Mouse (Mus musculus) hindbrain, embryonic 10.5 days (tissue): ENCODE measurements around the gene Gm49396. TPM values are rescaled to one million over a fixed set of nuclear protein-coding genes. Genes with fewer than 3 reads are reported as not detected.

Source experiments
- DNase-seq: peaks from one replicate; pipeline ENCODE4 v3.0.0-alpha.2; 2017; ENCODE audit warnings: low spot score
- H3K27ac ChIP-seq: fragments of 300-500 bp; sonication (generic); 2 replicates; pipeline ENCODE4 v1.5.1; 2016; ENCODE audit warnings: mild to moderate bottlenecking, moderate library complexity
- H3K27me3 ChIP-seq: fragments of 300-500 bp; sonication (generic); 2 replicates; pipeline ENCODE4 v1.6.1; 2016; ENCODE audit warnings: mild to moderate bottlenecking; ENCODE audit not compliant: poor library complexity, insufficient read depth, severe bottlenecking
- H3K36me3 ChIP-seq: fragments of 300-500 bp; sonication (generic); 2 replicates; pipeline ENCODE4 v1.6.1; 2016; ENCODE audit warnings: mild to moderate bottlenecking, moderate library complexity
- H3K4me1 ChIP-seq: fragments of 300-500 bp; sonication (generic); replicated peaks from 2 replicates; pipeline ENCODE4 v1.6.1; 2016; ENCODE audit warnings: mild to moderate bottlenecking
- H3K4me3 ChIP-seq: fragments of 300-500 bp; sonication (generic); 2 replicates; pipeline ENCODE4 v1.5.1; 2016; ENCODE audit warnings: mild to moderate bottlenecking, moderate library complexity
- H3K9me3 ChIP-seq: fragments of 300-500 bp; sonication (generic); 2 replicates; pipeline ENCODE4 v1.6.1; 2016; ENCODE audit warnings: mild to moderate bottlenecking, moderate library complexity
- WGBS: fragments of 180-500 bp; shearing (Covaris S2); methylation state at CpG from one replicate; pipeline ENCODE4 v1.1.7; 2016; 5-methylcytosine and 5-hydroxymethylcytosine counted together
- polyA plus RNA-seq: library from polyadenylated mRNA; unstranded; fragments of >200 nt; fragmentation: Nextera tagmentation; extraction: Ambion mirVana; gene quantifications from 2 replicates; pipeline ENCODE4 v1.2.1, GENCODE M21; 2016

Gm49396 gene
- polyA plus RNA-seq: 16.4 and 16.9 TPM in 2 replicates

- Histone ChIP-seq H3K4me3 (peak within 1 kb of the TSS; percentile 80), H3K4me1 (peaks cover 30% of the 10 kb centered on the region), H3K9me3 (no peaks in the 10 kb centered on the region), H3K27ac (peak within 1 kb of the TSS; percentile 92), H3K27me3 (no peaks in the 10 kb centered on the region), H3K36me3 (peaks cover 41% of the 10 kb centered on the region)
- WGBS: under 1% methylated on average over 45 of the region's 45 CpGs
- peak; percentile 95 for DNase-seq
Measured at GRCm38 (mm10) chr7:30563117-30563905, at the start of gene Gm49396, which contains the start of the genes U2af1l4 and Psenen. Gene Gm49396, plus strand, starts transcription at chr7:30563344. Gene U2af1l4, plus strand, starts transcription at chr7:30563301. Gene Psenen, minus strand, starts transcription at chr7:30563627.

GRCm38 (mm10) chr7:30515003-30515760, 48.0 kb upstream of the Gm49396 start:
- WGBS: 60% methylated on average over 24 of the region's 24 CpGs
- no peak overlapping the region for H3K4me3 ChIP-seq
- H3K27ac ChIP-seq: no peak overlapping the region
- H3K27me3 ChIP-seq: peaks cover 4% of the 10 kb centered on the region; the same call in 1 of the 2 replicates
- peaks cover 9% of the 10 kb centered on the region for H3K4me1 ChIP-seq
- no peaks in the 10 kb centered on the region for H3K9me3 ChIP-seq
- no peak for DNase-seq
- no peaks in the 10 kb centered on the region for H3K36me3 ChIP-seq

- no peak for DNase-seq
- H3K4me1 ChIP-seq: peaks cover 27% of the 10 kb centered on the region
- 42% methylated on average over 8 of the region's 8 CpGs for WGBS
- H3K4me3 ChIP-seq: peak overlapping the region; percentile 23
- H3K27ac ChIP-seq: no peak overlapping the region
- peaks cover 9% of the 10 kb centered on the region for H3K27me3 ChIP-seq
- H3K36me3 ChIP-seq: peaks cover 10% of the 10 kb centered on the region
- no peaks in the 10 kb centered on the region for H3K9me3 ChIP-seq
Measured at GRCm38 (mm10) chr7:30518325-30518724, 44.8 kb upstream of the Gm49396 start.

GRCm38 (mm10) chr7:30520396-30520795, 42.7 kb upstream of the Gm49396 start:
- peaks cover 15% of the 10 kb centered on the region for H3K27me3 ChIP-seq
- no peak for DNase-seq
- H3K27ac ChIP-seq: peak overlapping the region; percentile 17; the same call in 1 of the 2 replicates
- peaks cover 27% of the 10 kb centered on the region for H3K4me1 ChIP-seq
- 64% methylated on average over 4 of the region's 4 CpGs for WGBS
- no peak overlapping the region for H3K4me3 ChIP-seq
- peaks cover 30% of the 10 kb centered on the region for H3K36me3 ChIP-seq
- no peaks in the 10 kb centered on the region for H3K9me3 ChIP-seq

GRCm38 (mm10) chr7:30520856-30521255, 42.3 kb upstream of the Gm49396 start:
- Histone ChIP-seq H3K4me1 (peaks cover 29% of the 10 kb centered on the region), H3K9me3 (no peaks in the 10 kb centered on the region), H3K36me3 (peaks cover 35% of the 10 kb centered on the region), H3K4me3 (no peak overlapping the region), H3K27ac (peak overlapping the region; percentile 17; the same call in 1 of the 2 replicates), H3K27me3 (peaks cover 11% of the 10 kb centered on the region)
- no peak for DNase-seq
- 76% methylated on average over 5 of the region's 5 CpGs for WGBS

GRCm38 (mm10) chr7:30522871-30523270, 40.3 kb upstream of the Gm49396 start:
- no peak for DNase-seq
- peaks cover 42% of the 10 kb centered on the region for H3K4me1 ChIP-seq
- no peak overlapping the region for H3K4me3 ChIP-seq
- H3K9me3 ChIP-seq: no peaks in the 10 kb centered on the region
- peaks cover 23% of the 10 kb centered on the region for H3K27me3 ChIP-seq
- 80% methylated on average over 10 of the region's 10 CpGs for WGBS
- peaks cover 55% of the 10 kb centered on the region for H3K36me3 ChIP-seq
- H3K27ac ChIP-seq: no peak overlapping the region

GRCm38 (mm10) chr7:30524487-30524886, 38.7 kb upstream of the Gm49396 start:
- DNase-seq: no peak
- no peak overlapping the region for H3K27ac ChIP-seq
- H3K4me1 ChIP-seq: peaks cover 36% of the 10 kb centered on the region
- H3K27me3 ChIP-seq: peaks cover 30% of the 10 kb centered on the region
- no peaks in the 10 kb centered on the region for H3K9me3 ChIP-seq
- peaks cover 71% of the 10 kb centered on the region for H3K36me3 ChIP-seq
- H3K4me3 ChIP-seq: no peak overlapping the region
- 81% methylated on average over 6 of the region's 6 CpGs for WGBS

- Histone ChIP-seq H3K9me3 (no peaks in the 10 kb centered on the region), H3K27ac (0 out of 2 replicates have a peak overlapping the region, but pooled peaks have one; percentile 24), H3K4me1 (peaks cover 26% of the 10 kb centered on the region), H3K4me3 (0 out of 2 replicates have a peak overlapping the region, but pooled peaks have one; percentile 6), H3K27me3 (peaks cover 30% of the 10 kb centered on the region), H3K36me3 (peaks cover 86% of the 10 kb centered on the region)
- WGBS: 33% methylated on average over 10 of the region's 10 CpGs
- no peak for DNase-seq
Measured at GRCm38 (mm10) chr7:30525954-30526353, 37.2 kb upstream of the Gm49396 start.

GRCm38 (mm10) chr7:30526399-30526798, 36.7 kb upstream of the Gm49396 start:
- no peak for DNase-seq
- H3K27ac ChIP-seq: 0 out of 2 replicates have a peak overlapping the region, but pooled peaks have one; percentile 24
- H3K27me3 ChIP-seq: peaks cover 32% of the 10 kb centered on the region
- no peaks in the 10 kb centered on the region for H3K9me3 ChIP-seq
- peak overlapping the region; percentile 20; the same call in 1 of the 2 replicates for H3K4me3 ChIP-seq
- peaks cover 25% of the 10 kb centered on the region for H3K4me1 ChIP-seq
- 23% methylated on average over 17 of the region's 17 CpGs for WGBS
- peaks cover 91% of the 10 kb centered on the region for H3K36me3 ChIP-seq

GRCm38 (mm10) chr7:30526981-30527380, 36.2 kb upstream of the Gm49396 start:
- Histone ChIP-seq H3K4me1 (peaks cover 25% of the 10 kb centered on the region), H3K27me3 (peaks cover 35% of the 10 kb centered on the region), H3K9me3 (no peaks in the 10 kb centered on the region), H3K36me3 (peaks cover 96% of the 10 kb centered on the region), H3K27ac (no peak overlapping the region), H3K4me3 (0 out of 2 replicates have a peak overlapping the region, but pooled peaks have one; percentile 20)
- WGBS: 85% methylated on average over 14 of the region's 14 CpGs
- DNase-seq: no peak

GRCm38 (mm10) chr7:30531291-30531815, 31.8 kb upstream of the Gm49396 start:
- no peaks in the 10 kb centered on the region for H3K9me3 ChIP-seq
- no peak overlapping the region for H3K27ac ChIP-seq
- 82% methylated on average over 9 of the region's 9 CpGs for WGBS
- peaks cover 54% of the 10 kb centered on the region for H3K4me1 ChIP-seq
- DNase-seq: no peak
- peaks cover 40% of the 10 kb centered on the region for H3K27me3 ChIP-seq
- no peak overlapping the region for H3K4me3 ChIP-seq
- H3K36me3 ChIP-seq: peaks cover 67% of the 10 kb centered on the region

- DNase-seq: peak; percentile 67
- H3K27me3 ChIP-seq: peaks cover 27% of the 10 kb centered on the region; the same call in 1 of the 2 replicates
- H3K27ac ChIP-seq: peak overlapping the region; percentile 97
- peaks cover 55% of the 10 kb centered on the region for H3K36me3 ChIP-seq
- WGBS: 5% methylated on average over 8 of the region's 8 CpGs
- peaks cover 45% of the 10 kb centered on the region for H3K4me1 ChIP-seq
- H3K4me3 ChIP-seq: peak overlapping the region; percentile 78
- no peaks in the 10 kb centered on the region for H3K9me3 ChIP-seq
Measured at GRCm38 (mm10) chr7:30532931-30533330, 30.2 kb upstream of the Gm49396 start.
